Mouse (Mus musculus) cerebellum, postnatal 25 days (tissue): ENCODE results near the gene Pkd1l1.

ENCODE experiments used
- DNase-seq, 2 experiments: peaks; one replicate each; pipeline ENCODE4 v3.0.0; 2021; ENCODE audit warnings: mixed read lengths in 2 of 2

Pkd1l1 gene

DNA sequence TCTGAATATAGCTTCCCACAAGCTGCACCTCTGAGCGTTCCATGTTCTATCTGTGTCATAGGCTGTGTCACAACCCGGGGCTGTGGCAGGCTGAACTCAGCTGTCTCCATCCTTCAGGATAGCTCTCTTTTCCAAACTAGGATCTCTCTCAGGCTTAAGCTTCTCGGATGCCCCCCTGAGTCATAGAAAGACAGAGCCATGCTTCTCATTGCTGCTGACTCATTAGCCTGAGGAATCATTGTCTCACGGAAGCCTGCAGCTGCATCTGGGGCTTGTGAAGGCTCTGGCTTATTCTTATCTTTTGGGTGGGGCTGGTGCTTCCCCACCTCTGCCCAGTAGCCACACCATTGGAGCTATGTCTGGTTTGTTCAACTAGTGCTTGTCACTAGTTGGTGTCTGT lies 151.7 kb downstream of the Pkd1l1 start:
- DNase-seq, result no peak

DNA sequence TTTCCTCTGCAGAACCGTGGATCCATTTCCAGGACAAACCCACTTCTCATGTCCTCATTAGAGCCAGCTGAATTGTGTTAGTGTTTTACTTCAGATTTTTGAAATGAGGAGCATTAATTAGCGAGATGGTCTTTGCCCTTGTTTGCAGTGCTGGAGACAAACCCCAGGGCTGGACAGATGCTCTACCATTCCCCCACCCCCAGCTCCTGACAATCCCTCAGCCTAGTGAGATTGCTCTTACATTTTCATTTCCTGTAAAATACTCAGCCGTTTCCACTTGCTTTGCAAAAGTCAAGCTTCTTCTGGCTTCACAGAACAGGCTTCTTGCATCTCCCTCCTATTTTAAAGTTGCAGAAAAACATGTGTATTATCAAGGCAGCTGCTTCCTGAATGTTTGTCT lies 155.7 kb downstream of the Pkd1l1 start:
- no peak for DNase-seq

DNA sequence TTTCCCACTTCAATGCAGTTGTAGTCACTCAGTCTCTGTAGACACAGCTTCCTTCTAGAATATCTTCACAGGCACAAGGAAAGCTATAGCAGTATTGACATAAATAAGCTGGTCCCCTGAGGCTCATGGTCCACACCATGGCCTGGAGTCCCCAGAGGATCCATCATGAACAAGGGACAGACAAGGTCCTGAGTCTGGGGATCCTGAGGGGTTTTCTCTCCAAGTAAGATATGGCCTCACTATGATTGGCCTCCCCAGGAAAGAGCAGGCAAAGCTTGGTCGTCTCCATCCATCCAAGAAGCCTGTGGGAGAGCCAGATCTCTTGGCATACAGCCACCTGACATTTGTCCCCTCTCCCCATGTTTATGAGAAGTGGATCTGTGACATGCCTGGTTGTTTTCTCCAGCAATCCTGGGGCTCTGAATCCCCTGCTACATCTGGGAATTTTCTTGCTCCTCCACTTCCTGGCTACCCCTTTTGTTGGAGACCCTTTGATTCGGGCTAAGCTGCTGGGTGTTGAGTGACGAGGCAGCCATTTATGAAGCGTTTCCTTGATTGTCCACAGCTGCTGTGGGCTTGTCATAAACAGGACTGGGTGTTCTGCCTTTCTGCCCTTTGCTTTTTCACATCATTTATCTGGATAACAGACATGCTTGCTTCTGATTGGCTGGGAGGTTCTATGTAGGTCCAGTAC lies 158.8 kb downstream of the Pkd1l1 start:
- DNase-seq, result no peak

- no peak for DNase-seq
These were observed 161.5 kb downstream of the Pkd1l1 start for GRCm38 (mm10) chr11:8811506-8812100.

GRCm38 (mm10) chr11:8809644-8810043 lies 163.4 kb downstream of the Pkd1l1 start:
- DNase-seq, result no peak

GRCm38 (mm10) chr11:8807009-8807408 lies 166.1 kb downstream of the Pkd1l1 start:
- no peak for DNase-seq

DNA sequence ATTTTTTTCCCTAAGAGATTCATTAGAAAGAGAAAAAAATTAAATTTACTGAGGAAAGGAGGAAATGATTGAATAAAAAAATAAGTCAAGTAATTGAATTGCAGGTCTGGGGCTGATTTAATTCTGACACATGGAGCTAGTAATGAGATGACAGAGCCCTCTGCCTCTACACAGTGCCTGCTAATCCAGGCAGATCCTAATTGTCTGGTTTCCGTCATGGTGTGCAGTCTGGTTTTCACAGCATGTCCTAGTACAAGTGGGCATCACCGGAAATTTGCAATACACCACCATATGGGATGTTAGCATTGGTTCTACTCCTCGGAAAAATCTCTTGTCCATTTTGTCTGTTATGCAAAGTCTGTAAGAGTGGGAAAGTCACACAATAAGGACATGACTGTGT lies 168.9 kb downstream of the Pkd1l1 start:
- peak in 1 of 2 experiments; percentile 17 for DNase-seq

GRCm38 (mm10) chr11:8797486-8797885 lies 175.6 kb downstream of the Pkd1l1 start:
- DNase-seq, result no peak

GRCm38 (mm10) chr11:8795031-8795430 lies 178.0 kb downstream of the Pkd1l1 start:
- no peak for DNase-seq

- no peak for DNase-seq
These were observed 180.9 kb downstream of the Pkd1l1 start for GRCm38 (mm10) chr11:8792146-8792545.

DNA sequence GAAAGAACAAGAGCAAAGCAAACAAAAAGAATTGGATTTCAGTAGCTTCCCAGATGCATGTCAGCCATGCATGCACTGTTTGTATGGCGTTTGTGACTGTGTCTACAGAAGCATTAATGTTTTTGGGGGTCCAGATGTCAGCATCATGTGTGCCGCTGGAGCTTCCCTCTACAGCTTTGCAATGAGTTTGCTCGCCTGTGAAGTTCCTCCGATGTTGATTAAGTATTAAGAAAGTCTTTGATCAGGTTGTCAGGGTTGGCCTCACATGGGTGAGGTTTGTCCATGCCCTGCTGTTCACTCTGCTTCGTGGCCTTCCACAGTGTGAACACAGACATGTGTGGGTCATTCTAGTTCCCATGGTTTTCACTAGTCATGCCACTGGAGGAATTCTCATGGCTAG lies 183.9 kb downstream of the Pkd1l1 start:
- no peak for DNase-seq

- DNase-seq, result no peak
These were observed 185.5 kb downstream of the Pkd1l1 start for GRCm38 (mm10) chr11:8787604-8788003.

DNA sequence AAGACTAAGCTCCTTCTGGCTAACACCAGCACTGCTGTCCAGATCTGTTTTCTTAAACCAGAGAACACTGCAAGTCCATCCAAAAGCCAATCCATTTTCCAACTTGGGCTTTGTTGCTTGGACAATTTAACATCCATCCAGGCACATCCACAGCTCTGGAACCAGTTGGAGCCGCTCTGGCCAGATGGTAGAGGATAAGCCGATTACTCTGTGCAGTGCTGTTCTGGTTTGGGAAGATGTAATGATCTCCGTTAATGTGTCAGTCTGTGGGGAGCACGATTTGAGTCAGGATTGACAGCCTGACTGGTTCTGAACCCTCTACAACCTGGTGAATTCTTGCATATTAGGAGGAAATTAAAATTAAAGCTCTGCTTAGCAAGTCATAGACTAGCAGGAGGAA lies 188.7 kb downstream of the Pkd1l1 start:
- no peak for DNase-seq

DNA sequence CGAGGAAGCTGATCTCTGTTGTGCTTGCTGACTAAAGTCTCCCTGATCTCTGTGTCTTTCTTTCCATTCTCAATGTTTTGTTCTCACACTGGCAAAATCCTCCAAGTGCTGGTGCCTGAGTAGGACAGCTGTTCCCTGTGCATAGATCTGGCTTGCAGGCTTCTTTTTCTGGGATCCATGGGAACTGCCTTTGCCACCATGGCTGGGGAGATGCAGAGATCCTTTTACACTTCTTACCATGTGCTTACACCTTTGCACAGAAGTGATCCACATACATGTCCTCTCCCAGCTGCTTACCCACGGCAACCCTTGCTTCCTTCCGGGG lies 191.0 kb downstream of the Pkd1l1 start:
- DNase-seq, result no peak

DNA sequence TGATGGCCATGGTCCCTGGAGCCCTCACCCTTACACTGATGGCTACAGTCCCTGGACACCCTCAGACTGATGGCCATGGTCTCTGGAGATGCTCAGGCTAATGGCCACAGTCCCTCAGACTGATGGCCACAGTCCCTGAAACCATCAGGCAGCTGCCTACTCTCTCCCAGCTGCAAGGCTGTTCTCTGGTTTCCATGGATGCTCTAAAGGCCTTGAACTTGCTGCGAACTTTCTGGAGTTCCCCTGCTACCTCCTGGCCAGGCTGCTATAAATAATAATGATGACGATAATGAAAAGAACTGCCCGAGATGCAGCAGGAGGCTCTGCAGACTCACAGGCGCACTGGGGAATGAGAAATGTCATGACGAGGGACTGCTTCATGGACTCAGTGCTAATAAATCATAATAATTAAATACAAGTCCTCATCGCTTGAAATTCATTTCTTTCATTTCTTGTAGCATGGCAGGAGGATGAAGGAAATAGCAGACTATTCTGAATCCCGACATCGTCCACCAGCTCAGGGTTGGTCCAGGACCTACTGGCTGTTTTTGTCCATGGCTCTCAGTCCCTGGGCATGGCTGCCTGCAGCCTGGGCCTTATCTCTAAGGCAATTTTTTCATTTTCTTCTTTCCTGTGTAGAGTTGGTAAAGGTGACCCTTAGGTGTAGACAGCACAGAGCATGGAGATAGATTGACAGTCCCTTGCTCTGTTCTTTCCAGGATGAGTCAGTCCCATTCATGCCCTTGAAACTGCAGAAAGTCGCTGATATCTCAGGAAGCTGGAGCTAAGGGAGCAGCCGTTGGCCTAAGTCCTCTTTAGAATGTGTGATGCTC lies 191.5 kb downstream of the Pkd1l1 start:
- no peak for DNase-seq

- DNase-seq, result no peak
These were observed 193.6 kb downstream of the Pkd1l1 start for GRCm38 (mm10) chr11:8779427-8779826.
